ENCODE assay signal across 13 mouse cellular contexts in genomic region chr13:51767991-51768761, GRCm38 (mm10). TPM values are rescaled to one million over a fixed set of nuclear protein-coding genes. Genes with fewer than 3 reads are reported as not detected.
A peak's percentile ranks its signal among the peaks of the same experiment; 100 is the strongest.
DNase-seq lines count a peak whose midpoint lies in the region; ATAC-seq and TF ChIP-seq lines count a peak whose summit lies in the region.
"Had no signal": no experiment of that assay in that cellular context is flagged by ENCODE, and none has a peak within 500 bp of the region (broad histone marks: within the 10 kb centered on the region; RNA-seq: fewer than 3 reads in every experiment).

No protein-coding gene starts in this region.

- H3K4me2 ChIP-seq in kidney, embryonic 15.5 days = 0 out of 2 replicates have a peak overlapping the region, but pooled peaks have one; percentile 7
- no peak overlapping the region for H3K4me2 ChIP-seq in forebrain, embryonic 16.5 days (ENCODE audit: low read length)
- H3K4me2 ChIP-seq: embryonic facial prominence, embryonic 15.5 days; lung, embryonic 15.5 days; neural tube, embryonic 13.5 days had no signal

- H3K27ac ChIP-seq in kidney, embryonic 15.5 days = peak overlapping the region; percentile 87
- H3K27ac ChIP-seq in small intestine, adult 2 months (ENCODE audit: insufficient read depth, low read depth, low read length) = peak overlapping the region; percentile 44; the same call in 1 of the 2 replicates
- no peak overlapping the region for H3K27ac ChIP-seq in forebrain, embryonic 16.5 days (ENCODE audit: low read length)
- H3K27ac ChIP-seq: embryonic facial prominence, embryonic 15.5 days; lung, embryonic 15.5 days; neural tube, embryonic 13.5 days had no signal

- 56% methylated on average over 14 of the region's 14 CpGs for WGBS in kidney, embryonic 15.5 days
- 60% methylated on average over 14 of the region's 14 CpGs for WGBS in small intestine, adult 2 months
- WGBS in forebrain, embryonic 16.5 days = 76% methylated on average over 14 of the region's 14 CpGs
- WGBS in lung, adult 2 months = 60% methylated on average over 14 of the region's 14 CpGs

- H3K9ac ChIP-seq in kidney, embryonic 15.5 days = no peak overlapping the region
- no peak overlapping the region for H3K9ac ChIP-seq in forebrain, embryonic 16.5 days (replicated peaks; ENCODE audit: low read depth, low read length)
- H3K9ac ChIP-seq: embryonic facial prominence, embryonic 15.5 days; lung, embryonic 15.5 days; neural tube, embryonic 13.5 days had no signal

- no peak for TF ChIP-seq POLR2A in small intestine, adult 2 months (IDR thresholded peaks at IDR 0.05; ENCODE audit: low read depth, low read length)
- TF ChIP-seq POLR2A in lung, adult 2 months (IDR thresholded peaks at IDR 0.05; ENCODE audit: borderline replicate concordance, extremely low read depth, low read depth, low read length) = no peak

- no peak for TF ChIP-seq CTCF in small intestine, adult 2 months (IDR thresholded peaks at IDR 0.05; ENCODE audit: extremely low read depth, insufficient read length, insufficient replicate concordance, low read depth, low read length)
- TF ChIP-seq CTCF in lung, adult 2 months (IDR thresholded peaks at IDR 0.05; ENCODE audit: insufficient read depth, low read length) = no peak

- H3K27me3 ChIP-seq in kidney, embryonic 15.5 days = no peaks in the 10 kb centered on the region
- no peaks in the 10 kb centered on the region for H3K27me3 ChIP-seq in small intestine, adult 2 months (ENCODE audit: control insufficient read depth, insufficient read depth, low read length)
- no peaks in the 10 kb centered on the region for H3K27me3 ChIP-seq in forebrain, embryonic 16.5 days (replicated peaks; ENCODE audit: control insufficient read depth, insufficient read depth, low read length)
- H3K27me3 ChIP-seq: embryonic facial prominence, embryonic 15.5 days; lung, embryonic 15.5 days; neural tube, embryonic 13.5 days had no signal

- no peaks in the 10 kb centered on the region for H3K36me3 ChIP-seq in kidney, embryonic 15.5 days
- H3K36me3 ChIP-seq in small intestine, adult 2 months (ENCODE audit: control insufficient read depth, insufficient read depth, low read length) = no peaks in the 10 kb centered on the region
- H3K36me3 ChIP-seq in forebrain, embryonic 16.5 days (ENCODE audit: control insufficient read depth, insufficient read depth) = no peaks in the 10 kb centered on the region
- H3K36me3 ChIP-seq: embryonic facial prominence, embryonic 15.5 days; lung, embryonic 15.5 days; neural tube, embryonic 13.5 days had no signal

- H3K4me3 ChIP-seq in kidney, embryonic 15.5 days (replicated peaks) = no peak overlapping the region
- no peak overlapping the region for H3K4me3 ChIP-seq in small intestine, adult 2 months (ENCODE audit: low read depth, low read length)
- no peak overlapping the region for H3K4me3 ChIP-seq in forebrain, embryonic 16.5 days (replicated peaks; ENCODE audit: low read length)
- no peak overlapping the region for H3K4me3 ChIP-seq in lung, adult 2 months (replicated peaks; ENCODE audit: extremely low read depth, low read depth, low read length)
- H3K4me3 ChIP-seq: embryonic facial prominence, embryonic 15.5 days; lung, embryonic 15.5 days; neural tube, embryonic 13.5 days had no signal

- ATAC-seq in kidney, embryonic 15.5 days (replicated peaks; ENCODE audit: low FRiP score) = peak; percentile 86
- no peak for ATAC-seq in forebrain, embryonic 16.5 days

- H3K9me3 ChIP-seq in kidney, embryonic 15.5 days (replicated peaks) = no peaks in the 10 kb centered on the region
- no peaks in the 10 kb centered on the region for H3K9me3 ChIP-seq in forebrain, embryonic 16.5 days (ENCODE audit: control insufficient read depth, low read length)
- H3K9me3 ChIP-seq: embryonic facial prominence, embryonic 15.5 days; lung, embryonic 15.5 days; neural tube, embryonic 13.5 days had no signal

- peak; percentile 37 for DNase-seq in spleen, adult 12 weeks (ENCODE audit: low spot score)
- no peak for DNase-seq in spleen, postnatal 14 days (ENCODE audit: low spot score in 2 of 2)
- no peak for DNase-seq in layer of hippocampus, adult 11-12 months (ENCODE audit: low spot score)
- no peak for DNase-seq in lung, adult 2 months
- DNase-seq in layer of hippocampus, postnatal 36 days = no peak
- DNase-seq: cerebellum, adult 2 months; heart, postnatal 36 days had no signal

- H3K4me1 ChIP-seq in kidney, embryonic 15.5 days = peaks cover 45% of the 10 kb centered on the region
- 0 out of 2 replicates have a peak, but pooled peaks cover 2% of the 10 kb centered on the region for H3K4me1 ChIP-seq in small intestine, adult 2 months (ENCODE audit: control insufficient read depth, insufficient read depth, insufficient read length, low read length)
- H3K4me1 ChIP-seq in forebrain, embryonic 16.5 days (replicated peaks; ENCODE audit: control insufficient read depth, insufficient read depth, low read length) = no peaks in the 10 kb centered on the region; the same call in 1 of the 2 replicates
- H3K4me1 ChIP-seq in lung, adult 2 months (ENCODE audit: control insufficient read depth, insufficient read depth, low read length) = no peaks in the 10 kb centered on the region; the same call in 1 of the 2 replicates
- H3K4me1 ChIP-seq: embryonic facial prominence, embryonic 15.5 days; lung, embryonic 15.5 days had no signal

RNA-seq across cellular contexts. Expression of gene Sema4d, which starts 25.4 kb away (rescaled TPM):
- 19.6 and 20.3 TPM in 2 replicates for polyA plus RNA-seq in kidney, embryonic 15.5 days (2015; fragmentation: Nextera tagmentation; extraction: Ambion mirVana)
- polyA plus RNA-seq in small intestine, adult 2 months (2012; rRNA removed) = 10.8 and 15.1 TPM in 2 replicates
- polyA plus RNA-seq in forebrain, embryonic 16.5 days (2015; fragmentation: Nextera tagmentation; extraction: Ambion mirVana) = 20.8 and 24.6 TPM in 2 replicates
- polyA plus RNA-seq in lung, adult 2 months (2012; rRNA removed) = 15.0 and 23.3 TPM in 2 replicates
- 100 to 1,000 TPM in 1 of 2 experiments, 10 to 100 TPM in 1; 96.5 to 108 TPM for total RNA-seq in layer of hippocampus, postnatal 36 days (2021)
